Mouse (Mus musculus) cerebellum, adult 9-10 months (tissue): ENCODE measurements at regions not wholly inside any gene's neighbourhood (a gene's known extent, or its start where the extent isn't known, plus 50 kb on each side); places are given as distances from the start of the nearest gene placed in this dataset.

Experiments used
- DNase-seq: peaks from one replicate; pipeline ENCODE4 v3.0.0; 2022

DNA sequence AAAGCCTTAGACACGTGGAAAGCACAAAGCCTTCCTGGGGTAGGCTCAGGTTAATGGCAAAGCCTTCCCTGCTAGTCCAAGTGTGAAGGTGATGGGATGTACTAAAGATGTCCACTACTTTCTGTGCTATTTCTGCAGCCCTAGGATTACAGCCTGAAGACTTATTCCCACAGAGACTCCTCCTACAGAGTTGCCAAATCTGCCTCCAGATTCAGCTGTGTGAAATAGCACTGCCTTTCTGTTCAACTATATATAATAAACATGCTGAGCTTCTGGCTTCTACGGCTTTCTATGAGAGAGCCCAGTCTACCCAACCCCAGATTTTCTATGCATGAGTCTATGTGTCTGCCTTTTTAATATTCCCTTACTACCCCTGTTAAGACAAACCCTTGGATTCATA lies 405.3 kb upstream of the Clint1 start:
- DNase-seq, result no peak

DNA sequence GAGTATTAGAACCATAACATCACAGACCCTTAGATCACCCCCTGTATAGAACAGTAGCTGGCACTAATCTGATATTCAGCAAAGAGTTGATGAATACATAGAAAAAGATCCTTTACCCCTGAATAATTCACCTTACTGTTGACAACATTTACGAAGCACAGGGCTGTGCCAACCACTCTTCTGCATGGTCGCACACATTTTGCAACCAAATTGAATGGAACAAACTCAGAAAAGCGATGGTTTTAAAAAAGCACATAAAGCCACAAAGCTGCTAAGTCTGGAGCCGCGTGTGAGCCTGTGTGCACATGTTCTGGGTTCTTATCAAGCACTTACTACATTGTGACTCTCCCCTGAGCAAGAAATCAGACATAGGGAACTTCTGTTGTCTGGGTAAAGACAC lies 397.6 kb upstream of the Clint1 start:
- DNase-seq, result peak; percentile 27

- DNase-seq, result peak; percentile 98
These were observed 396.9 kb upstream of the Clint1 start for GRCm38 (mm10) chr11:45454933-45455332.

DNA sequence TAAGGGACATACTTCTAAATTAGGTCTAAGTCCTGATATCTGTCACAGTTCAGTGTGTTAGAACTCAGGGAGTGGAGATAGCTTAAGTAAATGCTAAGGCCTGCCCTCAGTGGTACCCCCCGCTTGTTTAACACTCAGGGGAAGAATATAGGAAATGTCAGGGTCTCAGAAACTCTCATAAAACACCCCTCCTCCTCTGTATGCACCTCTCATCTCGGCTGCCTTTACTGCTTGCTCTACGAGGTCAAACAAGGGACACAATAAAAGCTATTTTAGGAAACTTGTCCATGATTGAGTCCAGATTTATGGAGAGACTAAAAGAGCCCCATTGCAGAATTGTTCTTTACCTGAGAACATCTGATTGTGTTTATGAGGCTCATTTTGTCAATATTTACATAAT lies 395.1 kb upstream of the Clint1 start:
- no peak for DNase-seq

GRCm38 (mm10) chr11:45457597-45457996 lies 394.3 kb upstream of the Clint1 start:
- no peak for DNase-seq

- DNase-seq, result no peak
These were observed 391.7 kb upstream of the Clint1 start for GRCm38 (mm10) chr11:45460000-45460792.

- DNase-seq, result no peak
These were observed 387.4 kb upstream of the Clint1 start for GRCm38 (mm10) chr11:45464501-45464900.

- no peak for DNase-seq
These were observed 385.5 kb upstream of the Clint1 start for GRCm38 (mm10) chr11:45466350-45466749.

- peak; percentile 98 for DNase-seq
These were observed 379.7 kb upstream of the Clint1 start for GRCm38 (mm10) chr11:45472171-45472570.

DNA sequence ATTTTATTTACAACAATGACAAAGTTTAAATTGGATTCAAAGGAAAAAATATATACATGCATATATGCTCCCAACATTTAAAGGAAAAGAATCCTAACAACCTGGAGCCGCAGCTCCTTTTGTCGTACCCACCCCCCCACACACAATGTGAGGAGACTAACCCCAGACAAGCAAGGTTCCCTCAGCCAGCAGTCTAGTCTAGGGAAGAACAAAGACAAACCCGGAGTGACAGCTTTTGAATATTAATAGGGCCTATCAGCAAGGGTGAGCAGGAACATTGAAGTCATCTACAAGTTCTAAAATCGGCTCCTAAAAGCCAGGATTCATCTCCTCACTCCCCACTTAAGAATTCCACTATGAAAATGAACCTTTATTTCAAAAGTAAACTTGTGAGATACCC lies 374.9 kb upstream of the Clint1 start:
- no peak for DNase-seq

GRCm38 (mm10) chr11:45485950-45486349 lies 365.9 kb upstream of the Clint1 start:
- DNase-seq, result no peak

- no peak for DNase-seq
These were observed 360.6 kb upstream of the Clint1 start for GRCm38 (mm10) chr11:45491021-45491967.

DNA sequence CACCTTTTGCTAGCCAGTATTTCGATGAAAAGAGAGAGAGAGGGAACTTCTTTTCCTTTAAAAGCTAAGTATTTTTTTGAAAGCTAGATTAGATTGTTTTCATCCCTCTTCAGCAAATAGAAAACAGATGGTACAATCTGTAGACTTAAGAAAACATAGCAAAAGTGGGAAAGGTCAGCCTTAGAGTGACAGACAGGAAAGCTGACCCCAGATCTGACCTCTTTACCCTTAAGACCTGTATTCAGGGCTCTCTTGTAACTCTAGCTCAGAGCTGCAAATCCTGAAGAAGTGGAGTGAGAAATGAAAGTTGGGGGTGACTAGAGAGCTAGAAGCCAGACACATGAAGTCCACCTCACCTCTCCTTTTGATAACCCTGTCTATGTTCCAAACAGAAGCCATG lies 356.6 kb upstream of the Clint1 start:
- DNase-seq, result no peak

GRCm38 (mm10) chr11:45508566-45508965 lies 343.3 kb upstream of the Clint1 start:
- DNase-seq, result no peak

GRCm38 (mm10) chr11:45509278-45509677 lies 342.6 kb upstream of the Clint1 start:
- no peak for DNase-seq

DNA sequence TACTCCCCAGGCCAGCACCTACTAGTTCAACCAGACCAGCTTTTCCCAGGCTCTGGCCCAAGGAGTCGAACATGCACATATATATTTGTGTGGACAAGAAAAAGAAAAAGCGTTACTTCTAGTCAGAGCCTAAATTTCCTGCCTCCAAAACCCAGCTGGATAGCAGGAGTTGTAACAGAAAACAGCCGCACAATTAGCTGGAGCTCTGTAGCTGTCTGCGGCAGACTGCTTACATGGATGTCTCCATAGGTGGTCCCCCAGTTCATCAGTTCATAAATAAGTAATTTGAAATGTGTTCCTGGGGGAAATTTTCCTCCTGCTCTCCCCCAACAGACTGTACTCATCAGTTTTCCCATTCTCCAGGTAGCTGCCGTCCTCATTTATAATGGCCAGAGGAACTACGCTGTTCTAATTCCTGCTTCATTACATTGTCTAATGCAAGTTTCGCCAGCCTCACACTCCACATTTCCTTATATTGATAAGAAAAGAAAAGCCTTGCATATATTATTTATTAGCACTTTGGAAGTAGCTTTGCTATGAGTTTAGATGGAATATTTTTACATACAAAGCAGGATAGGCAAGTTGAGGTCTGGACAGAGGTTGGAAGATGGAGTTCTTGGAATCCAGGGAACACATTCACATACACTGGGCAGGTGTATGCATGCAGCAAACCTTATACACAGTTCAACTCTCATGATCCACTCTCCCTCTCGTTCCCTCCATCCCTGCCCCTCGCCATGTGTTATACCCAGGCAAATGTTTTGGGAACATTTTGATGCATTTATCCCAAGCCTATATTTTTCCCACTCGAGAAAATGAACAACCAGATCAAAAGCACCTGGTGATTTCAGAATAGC lies 337.2 kb upstream of the Clint1 start:
- no peak for DNase-seq

DNA sequence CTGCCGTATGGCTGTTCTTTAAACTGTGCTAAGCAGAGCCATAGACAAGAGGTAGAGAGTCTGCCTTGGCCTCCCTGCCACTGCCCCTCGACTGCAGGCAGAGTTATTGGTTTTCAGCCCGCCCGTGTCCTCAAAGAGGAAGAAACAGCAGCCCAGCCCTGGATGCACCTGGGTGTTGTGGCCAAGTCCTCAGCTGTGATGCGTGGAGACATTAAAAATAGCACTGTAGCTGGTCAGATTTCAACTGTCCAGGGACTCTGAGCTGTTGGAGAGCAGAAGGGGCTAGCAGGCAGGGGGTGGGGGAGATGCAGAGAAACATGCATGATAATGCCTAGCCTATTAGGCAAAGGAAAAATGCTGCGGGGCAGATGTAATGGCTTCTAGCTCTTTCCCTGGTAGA lies 327.1 kb upstream of the Clint1 start:
- DNase-seq, result no peak

- DNase-seq, result no peak
These were observed 320.7 kb upstream of the Clint1 start for GRCm38 (mm10) chr11:45531044-45531626.

DNA sequence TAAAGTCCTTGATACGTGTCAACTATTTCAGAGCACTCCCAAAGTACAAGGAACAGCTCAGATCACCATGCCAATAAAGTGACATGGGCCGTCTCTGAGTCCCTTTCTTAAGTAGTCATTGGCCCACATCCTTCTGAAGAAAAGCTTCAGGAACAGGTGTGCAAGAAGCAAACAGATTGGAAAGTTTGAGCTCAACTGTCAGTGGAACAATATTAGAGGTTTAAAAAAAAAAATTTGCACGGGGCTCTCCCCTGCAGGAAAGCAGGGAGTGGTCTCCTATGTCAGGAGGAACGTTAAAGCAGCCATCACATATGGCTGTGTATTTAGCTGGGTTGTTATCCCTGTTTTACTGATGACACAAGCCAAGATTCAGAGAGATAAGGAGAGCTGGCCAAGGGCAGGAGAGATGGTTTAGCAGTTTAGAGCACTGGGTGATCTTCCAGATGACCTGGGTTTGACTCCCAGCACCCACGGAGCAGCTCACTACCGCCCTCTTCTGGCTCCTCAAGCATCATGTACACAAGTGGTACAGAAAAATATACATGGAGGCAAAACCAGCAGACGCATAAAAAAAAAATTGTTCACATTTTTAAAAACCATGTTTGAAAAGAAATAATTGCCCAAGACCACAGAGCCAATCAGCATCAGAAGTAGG lies 318.3 kb upstream of the Clint1 start:
- no peak for DNase-seq

- no peak for DNase-seq
These were observed 316.3 kb upstream of the Clint1 start for GRCm38 (mm10) chr11:45535501-45536025.

GRCm38 (mm10) chr11:45538011-45538410 lies 313.8 kb upstream of the Clint1 start:
- DNase-seq, result peak; percentile 91

GRCm38 (mm10) chr11:45539459-45539858 lies 312.4 kb upstream of the Clint1 start:
- peak; percentile 89 for DNase-seq
